Mouse (Mus musculus) liver, embryonic 11.5 days (tissue): ENCODE results near the gene Ak7. TPM values are rescaled to one million over a fixed set of nuclear protein-coding genes. Genes with fewer than 3 reads are reported as not detected.
A peak's percentile ranks its signal among the peaks of the same experiment; 100 is the strongest.

ENCODE experiments used
- ATAC-seq: fragments of 200-750 bp; cut with Nextera tagmentation; replicated peaks from 2 replicates; pipeline ENCODE4 v1.8.0; 2017; ENCODE audit warnings: moderate number of reproducible peaks, mild to moderate bottlenecking, moderate TSS enrichment, moderate library complexity; ENCODE audit not compliant: low FRiP score
- DNase-seq: peaks from one replicate; pipeline ENCODE4 v3.0.0-alpha.2; 2017; ENCODE audit warnings: low spot score
- H3K27ac ChIP-seq: fragments of 300-500 bp; sonication (generic); 2 replicates; pipeline ENCODE4 v1.5.1; 2014; ENCODE audit warnings: mild to moderate bottlenecking, low read depth, low read length, control low read depth
- H3K27me3 ChIP-seq: fragments of 300-500 bp; sonication (generic); replicated peaks from 2 replicates; pipeline ENCODE4 v1.6.1; 2014; ENCODE audit warnings: low read length, mixed read lengths; ENCODE audit not compliant: control insufficient read depth, insufficient read depth
- H3K36me3 ChIP-seq: fragments of 300-500 bp; sonication (generic); 2 replicates; pipeline ENCODE4 v1.6.1; 2014; ENCODE audit warnings: mild to moderate bottlenecking, low read length, moderate library complexity, mixed read lengths; ENCODE audit not compliant: control insufficient read depth, insufficient read depth
- H3K4me1 ChIP-seq: fragments of 300-500 bp; sonication (generic); replicated peaks from 2 replicates; pipeline ENCODE4 v1.6.1; 2014; ENCODE audit warnings: low read length, mixed read lengths; ENCODE audit not compliant: control insufficient read depth, insufficient read depth
- H3K4me2 ChIP-seq: fragments of 300-500 bp; sonication (generic); 2 replicates; pipeline ENCODE4 v1.6.1; 2014; ENCODE audit warnings: mild to moderate bottlenecking, control low read depth, moderate library complexity
- H3K4me3 ChIP-seq: fragments of 300-500 bp; sonication (generic); 2 replicates; pipeline ENCODE4 v1.5.1; 2014; ENCODE audit warnings: low read depth, low read length, control low read depth
- H3K9ac ChIP-seq: fragments of 300-500 bp; sonication (generic); 2 replicates; pipeline ENCODE4 v1.6.1; 2014; ENCODE audit warnings: low read depth, low read length, control low read depth
- H3K9me3 ChIP-seq: fragments of 300-500 bp; sonication (generic); 2 replicates; pipeline ENCODE4 v1.6.1; 2016; ENCODE audit warnings: low read length, inconsistent platforms, mixed read lengths; ENCODE audit not compliant: control insufficient read depth
- WGBS: fragments of 180-500 bp; shearing (Covaris S2); extraction: QIAGEN DNeasy Blood & Tissue Kit; methylation state at CpG from one replicate; pipeline ENCODE4 v1.1.7; 2014; 5-methylcytosine and 5-hydroxymethylcytosine counted together
- polyA plus RNA-seq: library from polyadenylated mRNA; unstranded; fragments of >200 nt; fragmentation: Nextera tagmentation; extraction: Ambion mirVana; gene quantifications from 2 replicates; pipeline ENCODE4 v1.2.1, GENCODE M21; 2014

Ak7 gene
- 0.10 TPM in 1 of 2 replicates, not detected in the other for polyA plus RNA-seq

DNA sequence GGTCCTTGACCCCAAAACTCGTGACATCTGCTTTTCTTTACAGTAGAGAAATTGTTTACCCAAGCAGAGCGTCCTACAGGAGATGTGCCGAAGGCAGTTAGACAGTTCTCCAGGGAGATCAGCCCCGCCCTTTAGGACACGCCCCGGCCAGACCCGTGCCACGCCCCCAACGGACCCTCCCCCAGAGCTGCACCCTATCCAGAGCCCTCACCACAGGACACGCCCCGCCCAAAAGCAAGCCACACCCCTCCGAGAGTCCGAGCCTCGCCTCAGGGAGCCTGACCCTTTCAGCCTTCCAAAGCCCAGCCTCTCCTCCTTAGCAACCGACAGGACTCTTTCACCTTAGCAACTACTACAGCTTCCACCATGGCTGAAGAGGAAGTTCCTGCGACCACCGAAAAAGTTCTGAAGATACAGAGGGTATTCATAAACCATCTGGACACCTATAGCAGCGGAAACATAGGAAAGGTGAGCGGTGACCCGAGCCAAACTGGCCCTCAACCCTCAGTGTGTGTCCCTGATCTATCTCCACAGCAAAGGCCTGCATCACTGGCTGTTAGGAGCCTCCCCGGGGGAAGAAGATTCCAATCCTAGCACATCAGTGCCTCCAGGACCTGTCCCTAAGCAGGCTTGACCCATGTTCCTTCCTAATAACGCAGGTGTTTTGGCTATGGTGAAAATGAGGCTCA, at the start of gene Ak7:
Ak7 (plus strand) TSS at position 178 of the 689 bp plus-strand sequence.
- WGBS, result 9% methylated on average over 22 of the region's 22 CpGs
- no peaks in the 10 kb centered on the region for H3K36me3 ChIP-seq
- H3K9ac ChIP-seq, result no peak within 1 kb of the TSS
- H3K4me3 ChIP-seq, result peak within 1 kb of the TSS; percentile 26; the same call in 1 of the 2 replicates
- peak within 1 kb of the TSS; percentile 74 for H3K4me2 ChIP-seq
- H3K27me3 ChIP-seq, result no peaks in the 10 kb centered on the region
- ATAC-seq (peak; percentile 99), DNase-seq (peak; percentile 94)
- peaks cover 10% of the 10 kb centered on the region for H3K4me1 ChIP-seq
- no peaks in the 10 kb centered on the region for H3K9me3 ChIP-seq
- no peak within 1 kb of the TSS; the same call in 1 of the 2 replicates for H3K27ac ChIP-seq

DNA sequence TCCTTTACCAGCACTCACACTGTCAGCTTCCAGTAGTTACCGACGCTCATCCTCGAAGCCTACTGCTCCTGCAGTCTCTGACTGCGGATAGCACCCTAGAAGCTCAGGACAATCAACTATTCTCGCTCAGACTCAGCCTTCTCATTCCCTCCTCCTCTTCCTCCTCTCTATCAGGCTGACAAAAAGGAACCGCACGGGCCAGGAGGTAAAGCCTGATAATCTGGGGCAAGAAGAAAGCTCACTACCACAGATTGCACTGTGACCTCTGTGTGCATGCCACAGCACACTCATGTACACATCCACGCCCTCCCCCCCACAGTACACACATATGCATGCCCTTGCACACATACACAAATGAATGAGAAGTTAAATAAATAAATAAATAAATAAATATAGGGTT, 29.5 kb upstream of the Ak7 start:
- no peak overlapping the region for H3K9ac ChIP-seq
- no peaks in the 10 kb centered on the region; the same call in 1 of the 2 replicates for H3K9me3 ChIP-seq
- no peak overlapping the region for H3K27ac ChIP-seq
- H3K4me1 ChIP-seq, result no peaks in the 10 kb centered on the region; the same call in none of the 2 replicates
- peaks cover 31% of the 10 kb centered on the region for H3K36me3 ChIP-seq
- ATAC-seq, result peak; percentile 74
- WGBS, result 63% methylated on average over 8 of the region's 8 CpGs
- no peak for DNase-seq
- no peak overlapping the region for H3K4me2 ChIP-seq
- no peak overlapping the region for H3K4me3 ChIP-seq
- H3K27me3 ChIP-seq, result no peaks in the 10 kb centered on the region

DNA sequence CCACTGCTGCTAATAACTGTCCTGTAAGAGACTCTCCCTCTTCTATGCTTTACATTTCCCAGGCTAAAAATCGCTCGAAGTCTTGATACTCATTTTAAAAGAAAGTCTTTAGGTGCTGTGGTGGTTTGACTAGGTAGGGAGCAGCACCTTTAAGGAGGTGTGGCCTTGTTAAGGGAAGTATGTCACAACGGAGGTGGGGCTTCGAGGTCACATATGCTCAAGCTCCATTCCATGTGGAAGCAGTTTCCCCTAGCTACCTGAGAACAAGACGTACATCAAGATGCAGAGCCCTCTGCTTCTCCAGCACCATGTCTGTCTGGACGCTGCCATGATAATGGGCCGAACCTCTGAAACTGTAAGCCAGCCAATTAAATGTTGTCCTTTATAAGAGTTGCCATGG, 27.6 kb upstream of the Ak7 start:
- ATAC-seq, result no peak
- Histone ChIP-seq H3K27ac (no peak overlapping the region), H3K27me3 (no peaks in the 10 kb centered on the region), H3K9ac (no peak overlapping the region), H3K4me1 (peaks cover 5% of the 10 kb centered on the region), H3K36me3 (peaks cover 25% of the 10 kb centered on the region), H3K4me3 (no peak overlapping the region), H3K4me2 (no peak overlapping the region), H3K9me3 (no peaks in the 10 kb centered on the region; the same call in 1 of the 2 replicates)
- WGBS, result 90% methylated on average over 7 of the region's 7 CpGs
- DNase-seq, result no peak

DNA sequence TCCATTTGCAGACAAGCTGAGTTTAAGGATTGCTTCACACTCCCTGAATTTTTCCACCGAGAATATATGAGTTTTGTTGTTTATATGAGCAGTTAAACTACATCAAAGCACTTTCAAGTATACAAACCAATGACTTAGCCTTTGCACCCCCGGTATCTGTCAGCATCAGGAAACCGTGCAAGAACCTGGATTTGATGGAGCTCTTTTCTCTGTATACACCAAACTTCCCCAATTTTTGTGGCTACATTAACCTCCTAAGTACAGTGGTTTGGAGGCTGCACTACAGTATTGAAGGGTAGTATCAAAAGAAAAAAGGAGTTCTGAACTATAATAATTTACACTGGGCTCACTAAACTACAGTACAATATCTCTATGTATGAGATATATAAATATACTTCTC, 27.0 kb upstream of the Ak7 start:
- no peak overlapping the region for H3K9ac ChIP-seq
- H3K9me3 ChIP-seq, result no peaks in the 10 kb centered on the region
- peaks cover 20% of the 10 kb centered on the region for H3K36me3 ChIP-seq
- H3K27ac ChIP-seq, result no peak overlapping the region
- WGBS, result 78% methylated on average over 3 of the region's 3 CpGs
- H3K4me2 ChIP-seq, result no peak overlapping the region
- H3K27me3 ChIP-seq, result no peaks in the 10 kb centered on the region
- no peak overlapping the region for H3K4me3 ChIP-seq
- ATAC-seq, result no peak
- DNase-seq, result no peak
- peaks cover 8% of the 10 kb centered on the region for H3K4me1 ChIP-seq

DNA sequence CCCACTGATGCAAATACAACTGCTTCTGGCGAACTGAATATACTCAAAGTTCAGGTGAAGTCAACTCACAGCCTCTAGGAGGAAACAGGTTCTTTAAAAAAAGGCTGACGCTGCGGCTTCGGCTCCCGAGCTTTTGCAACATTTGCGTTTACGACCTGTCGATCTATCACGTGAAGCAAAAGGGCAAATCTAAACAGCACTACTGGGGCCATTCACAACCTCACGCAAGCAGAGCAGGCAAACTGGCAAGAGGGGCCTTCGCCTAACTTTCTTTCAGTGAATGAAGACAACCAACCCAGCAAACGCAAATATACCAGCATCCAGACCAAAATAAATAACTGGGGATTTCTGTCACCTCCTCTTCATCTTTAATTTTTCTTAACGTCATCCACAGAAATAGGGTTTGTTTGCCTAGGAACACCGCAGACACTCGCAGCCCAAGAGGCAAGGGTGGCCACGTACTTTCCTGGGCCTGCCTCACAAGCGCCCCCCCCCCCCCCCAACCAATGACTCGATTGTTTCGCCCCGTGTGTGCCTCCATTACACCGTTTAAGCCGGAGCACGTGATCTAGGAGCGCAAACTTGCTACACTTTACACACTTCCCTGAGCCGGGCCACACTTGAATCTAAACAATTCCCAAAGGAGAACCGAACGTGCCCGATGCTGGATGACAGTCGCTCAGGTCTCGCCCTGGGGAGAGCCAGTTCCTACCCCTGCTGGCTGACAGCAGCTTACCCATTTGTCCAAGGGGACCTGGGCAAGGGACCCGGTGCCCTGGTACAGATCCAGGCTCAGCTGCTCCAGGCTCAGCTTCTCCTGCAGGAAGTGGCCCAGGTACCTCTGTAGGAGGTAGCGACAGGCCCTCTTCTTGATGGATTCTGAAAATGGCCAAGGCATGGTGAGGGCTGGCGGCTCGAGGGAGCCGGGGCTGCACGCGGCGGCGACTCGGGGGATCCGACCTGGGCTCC, 21.6 kb upstream of the Ak7 start, which contains the start of gene Gskip:
Gskip (plus strand) TSS at position 897 of the 969 bp plus-strand sequence.
- peak within 1 kb of the TSS; percentile 80 for H3K4me2 ChIP-seq
- H3K9ac ChIP-seq, result peak within 1 kb of the TSS; percentile 98
- DNase-seq (peak; percentile 66), ATAC-seq (peak; percentile 55)
- H3K9me3 ChIP-seq, result no peaks in the 10 kb centered on the region
- H3K27me3 ChIP-seq, result no peaks in the 10 kb centered on the region
- WGBS, result 1% methylated on average over 41 of the region's 41 CpGs
- peak within 1 kb of the TSS; percentile 82 for H3K27ac ChIP-seq
- no peaks in the 10 kb centered on the region for H3K36me3 ChIP-seq
- H3K4me1 ChIP-seq, result peaks cover 20% of the 10 kb centered on the region; the same call in 1 of the 2 replicates
- H3K4me3 ChIP-seq, result peak within 1 kb of the TSS; percentile 98

DNA sequence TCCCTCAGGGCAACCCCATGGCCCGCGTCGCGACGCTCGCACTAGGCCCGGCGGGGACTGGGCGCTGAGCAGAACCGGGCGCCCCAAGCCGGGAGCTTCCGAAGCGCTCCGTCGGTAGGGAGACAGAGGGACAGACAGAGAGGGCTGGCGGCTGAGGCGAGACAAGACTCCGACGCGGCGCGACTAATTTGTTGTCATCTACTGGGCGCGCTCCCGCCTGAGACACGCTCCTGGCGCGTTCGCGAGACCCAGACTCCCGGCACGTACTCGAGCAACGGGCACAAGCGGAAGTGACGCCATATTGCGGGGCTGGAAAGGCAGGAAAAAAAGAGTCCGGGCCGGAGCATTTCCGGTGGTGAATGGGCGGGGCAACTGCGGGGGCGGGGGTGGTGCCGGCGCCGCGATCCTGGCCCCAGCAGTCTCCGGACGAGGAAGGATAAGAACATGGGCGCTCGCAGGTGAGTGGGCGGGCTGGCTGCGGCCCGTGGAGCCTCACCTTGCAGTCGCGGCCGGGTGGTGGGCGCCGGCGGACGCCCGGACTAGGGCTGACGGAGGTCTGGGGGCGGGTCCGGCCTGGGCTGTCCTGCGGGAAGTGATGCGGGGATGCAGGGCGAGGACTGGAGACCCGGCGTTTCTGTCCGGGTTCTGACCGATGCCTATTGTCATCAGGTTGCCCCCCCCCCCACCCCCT, 20.6 kb upstream of the Ak7 start, which contains the start of gene Atg2b:
Atg2b (minus strand) TSS at position 211 of the 691 bp plus-strand sequence.
- peak within 1 kb of the TSS; percentile 80 for H3K4me2 ChIP-seq
- no peaks in the 10 kb centered on the region for H3K27me3 ChIP-seq
- ATAC-seq, result peak; percentile 88
- no peaks in the 10 kb centered on the region for H3K9me3 ChIP-seq
- peak within 1 kb of the TSS; percentile 98 for H3K4me3 ChIP-seq
- WGBS, result under 1% methylated on average over 73 of the region's 73 CpGs
- peak within 1 kb of the TSS; percentile 82 for H3K27ac ChIP-seq
- peak within 1 kb of the TSS; percentile 98 for H3K9ac ChIP-seq
- DNase-seq, result peak; percentile 97
- 0 out of 2 replicates have a peak, but pooled peaks cover 4% of the 10 kb centered on the region for H3K36me3 ChIP-seq
- H3K4me1 ChIP-seq, result peaks cover 21% of the 10 kb centered on the region; the same call in 1 of the 2 replicates

DNA sequence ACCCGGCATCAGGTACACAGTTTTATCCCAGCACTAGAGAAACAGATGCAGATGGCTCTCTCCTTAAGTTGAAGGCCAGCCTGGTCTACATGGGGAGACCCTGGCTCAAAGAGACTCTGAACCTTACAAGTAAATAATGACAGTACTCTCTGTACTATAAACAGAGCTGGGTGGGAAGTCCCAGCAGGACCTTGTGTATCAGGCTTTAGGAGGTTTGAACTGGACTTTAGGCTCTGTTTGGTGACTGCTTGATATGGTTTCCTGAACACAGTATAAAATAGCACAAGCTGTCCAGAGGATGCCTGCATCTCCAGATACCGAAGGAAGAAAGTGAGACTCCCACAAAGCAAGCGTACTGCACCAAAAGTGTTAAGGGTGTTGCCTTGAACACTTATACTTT, 19.0 kb upstream of the Ak7 start:
- Histone ChIP-seq H3K4me3 (peak overlapping the region; percentile 98), H3K9ac (no peak overlapping the region), H3K27ac (no peak overlapping the region; the same call in 1 of the 2 replicates)

DNA sequence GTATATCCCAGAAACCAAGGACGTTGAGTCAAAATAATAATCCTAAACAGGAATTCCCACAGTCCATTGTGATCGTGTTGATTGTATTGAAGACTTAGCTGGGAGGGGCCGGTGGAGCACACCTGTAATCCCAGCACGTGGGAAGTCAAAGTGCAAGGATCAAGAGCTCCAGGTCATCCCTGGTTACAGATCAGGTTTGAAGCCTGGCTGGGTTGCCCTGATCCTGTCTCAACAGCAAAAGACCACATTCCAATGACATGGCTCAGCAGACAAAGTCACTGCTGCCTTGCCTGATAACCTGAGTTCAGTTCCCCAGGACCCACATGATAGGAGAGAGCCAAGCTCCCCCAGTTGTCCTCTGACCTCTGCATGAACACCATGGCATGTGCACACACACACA, 18.4 kb upstream of the Ak7 start:
- H3K27me3 ChIP-seq, result no peaks in the 10 kb centered on the region
- DNase-seq (no peak), ATAC-seq (no peak)
- H3K4me1 ChIP-seq, result peaks cover 21% of the 10 kb centered on the region; the same call in 1 of the 2 replicates
- H3K36me3 ChIP-seq, result 0 out of 2 replicates have a peak, but pooled peaks cover 4% of the 10 kb centered on the region
- no peak overlapping the region for H3K27ac ChIP-seq
- H3K4me3 ChIP-seq, result no peak overlapping the region
- no peaks in the 10 kb centered on the region for H3K9me3 ChIP-seq
- no peak overlapping the region for H3K9ac ChIP-seq
- WGBS, result 83% methylated on average over 4 of the region's 4 CpGs
- H3K4me2 ChIP-seq, result no peak overlapping the region

More for the DNA sequence above, 19.0 kb upstream of the Ak7 start:
- 0 out of 2 replicates have a peak, but pooled peaks cover 4% of the 10 kb centered on the region for H3K36me3 ChIP-seq
- WGBS, result 86% methylated on average over 3 of the region's 3 CpGs
- H3K27me3 ChIP-seq, result no peaks in the 10 kb centered on the region
- H3K4me1 ChIP-seq, result peaks cover 21% of the 10 kb centered on the region; the same call in 1 of the 2 replicates
- H3K4me2 ChIP-seq, result peak overlapping the region; percentile 80
- DNase-seq (no peak), ATAC-seq (no peak)
- H3K9me3 ChIP-seq, result no peaks in the 10 kb centered on the region
